Mouse (Mus musculus): ENCODE results near the gene Nol11.
"Not testable (repeated sequence)": the region's sequence is repeated elsewhere in the genome, so short reads cannot be mapped to it uniquely, and the experiment has no call there.

The Nol11 gene

DNA sequence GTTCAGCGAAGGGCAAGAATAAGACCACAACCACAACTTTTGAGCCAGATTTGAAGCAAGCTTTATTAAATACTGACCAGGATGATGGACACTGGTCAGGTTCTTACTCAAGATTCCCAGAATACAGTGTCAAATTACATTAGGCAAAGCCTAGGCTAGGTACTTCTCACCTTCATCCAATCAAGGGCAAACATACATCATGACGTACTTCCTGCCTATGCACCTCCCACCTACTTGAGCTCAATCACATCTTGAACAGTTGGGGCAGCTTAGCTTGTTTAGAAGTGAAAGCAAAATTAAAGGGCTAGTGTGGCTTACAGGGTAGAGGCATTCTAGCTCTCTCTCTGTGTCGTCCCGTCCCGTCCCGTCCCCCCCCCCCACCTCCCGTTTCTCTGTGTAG, 34.8 kb downstream of the Nol11 start:
- no peak for DNase-seq

DNA sequence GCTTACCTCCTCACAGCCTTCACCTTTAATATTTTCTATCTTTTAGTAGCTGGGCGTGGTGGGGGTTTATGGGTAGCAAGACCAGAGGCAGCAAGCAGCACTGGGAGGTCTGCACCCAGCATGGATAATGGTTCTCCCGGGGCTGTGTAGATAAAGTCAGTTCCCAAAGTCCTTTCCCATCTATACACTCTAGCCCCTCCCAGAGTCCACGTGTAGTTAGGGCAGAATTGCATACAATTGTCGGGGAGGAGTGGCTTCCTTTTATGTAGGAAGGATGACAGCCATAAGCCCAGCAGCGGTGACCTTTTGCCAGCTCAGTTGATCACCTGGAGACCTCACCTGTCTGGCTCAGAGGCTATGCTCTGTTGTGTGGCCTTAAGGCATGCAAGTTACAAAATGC, 35.5 kb downstream of the Nol11 start:
- DNase-seq = no peak

DNA sequence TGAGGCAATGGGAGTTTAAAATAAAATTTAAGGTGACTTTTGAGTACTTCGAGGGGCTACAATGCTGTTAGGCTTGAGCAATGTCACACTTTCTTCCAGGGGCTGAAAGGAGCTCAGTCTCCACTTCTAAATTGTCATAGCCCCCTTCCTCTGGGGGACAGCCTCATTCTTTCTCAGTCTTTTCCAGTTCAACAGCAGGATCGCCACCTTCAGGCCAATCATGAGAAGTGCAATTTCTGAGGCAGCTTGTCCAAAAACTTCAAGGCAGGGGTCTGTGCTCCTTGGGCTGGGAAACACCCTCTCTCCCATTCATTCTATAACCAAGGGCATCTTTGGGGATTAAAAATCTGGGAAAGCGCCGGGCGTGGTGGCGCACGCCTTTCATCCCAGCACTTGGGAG, 37.4 kb downstream of the Nol11 start:
- DNase-seq = peak; percentile 20

DNA sequence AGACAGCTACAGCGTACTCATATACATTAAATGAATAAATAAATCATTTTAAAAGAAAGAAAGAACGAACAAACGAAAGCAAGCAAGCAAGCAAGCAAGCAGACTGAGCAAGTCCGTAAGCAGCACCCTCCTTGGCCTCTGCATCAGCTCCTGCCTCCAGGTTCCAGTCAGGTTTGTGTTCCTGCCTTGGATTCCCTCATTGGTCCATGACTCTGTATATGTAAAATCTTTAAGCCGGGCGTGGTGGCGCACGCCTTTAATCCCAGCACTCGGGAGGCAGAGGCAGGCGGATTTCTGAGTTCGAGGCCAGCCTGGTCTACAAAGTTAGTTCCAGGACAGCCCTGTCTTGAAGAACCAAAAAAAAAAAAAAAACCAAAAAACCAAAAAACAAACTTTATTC, 45.2 kb downstream of the Nol11 start:
- not testable (repeated sequence) for DNase-seq

DNA sequence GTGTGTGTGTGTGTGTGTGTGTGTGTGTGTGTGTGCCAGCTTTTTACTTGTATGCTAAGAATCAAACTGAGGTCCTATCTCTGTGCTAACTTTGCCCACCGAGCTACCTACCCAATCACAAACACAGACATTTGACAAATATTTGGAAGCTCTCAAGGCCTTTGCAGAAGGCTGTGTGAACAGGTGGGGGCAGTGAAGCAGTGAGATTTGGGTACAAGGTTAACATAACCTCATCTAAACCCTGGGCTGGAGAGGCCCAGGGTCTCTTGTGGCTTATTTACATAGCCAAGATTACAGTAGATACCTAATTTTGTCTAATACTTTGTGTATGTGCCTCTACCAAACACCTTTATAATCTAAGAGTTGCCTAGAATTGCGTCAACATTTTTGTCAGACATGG, 46.8 kb downstream of the Nol11 start:
- DNase-seq = no peak

DNA sequence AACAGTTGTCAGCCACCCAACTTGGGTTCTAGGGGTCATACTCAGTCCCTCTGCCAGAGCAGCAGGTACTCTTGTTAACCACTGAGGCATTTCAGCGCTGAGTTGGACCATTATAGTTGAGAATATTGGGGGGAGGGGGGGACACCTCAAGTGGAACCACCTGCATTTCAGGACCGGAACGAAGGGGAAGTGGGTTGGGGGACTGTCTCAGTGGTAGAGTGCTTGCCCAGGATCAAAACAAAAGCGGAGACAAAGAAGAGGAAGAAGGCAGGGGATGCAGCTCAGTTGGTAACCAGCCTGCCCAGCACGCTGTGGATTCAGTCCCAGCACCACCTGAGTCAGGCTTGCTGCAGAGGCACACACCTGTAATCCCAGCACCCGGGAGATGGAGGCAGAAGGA, 48.4 kb downstream of the Nol11 start:
- no peak for DNase-seq

DNA sequence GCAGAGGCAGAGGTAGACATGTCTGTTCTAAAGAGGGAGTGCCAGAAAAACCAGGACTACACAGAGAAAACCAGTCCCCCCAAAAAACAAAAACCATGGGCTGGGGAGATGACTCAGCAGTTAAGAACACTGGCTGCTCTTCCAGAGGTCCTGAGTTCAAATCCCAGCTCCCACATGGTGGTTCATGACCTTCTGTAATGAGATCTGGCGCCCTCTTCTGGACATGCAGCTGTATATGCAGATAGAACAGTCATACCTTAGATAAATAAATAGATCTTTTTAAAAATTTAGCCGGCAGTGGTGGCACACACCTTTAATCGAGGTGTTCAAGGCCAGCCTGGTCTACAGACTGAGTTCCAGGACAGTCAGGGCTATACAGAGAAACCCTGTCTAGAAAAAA, 50.5 kb downstream of the Nol11 start:
- DNase-seq = no peak

DNA sequence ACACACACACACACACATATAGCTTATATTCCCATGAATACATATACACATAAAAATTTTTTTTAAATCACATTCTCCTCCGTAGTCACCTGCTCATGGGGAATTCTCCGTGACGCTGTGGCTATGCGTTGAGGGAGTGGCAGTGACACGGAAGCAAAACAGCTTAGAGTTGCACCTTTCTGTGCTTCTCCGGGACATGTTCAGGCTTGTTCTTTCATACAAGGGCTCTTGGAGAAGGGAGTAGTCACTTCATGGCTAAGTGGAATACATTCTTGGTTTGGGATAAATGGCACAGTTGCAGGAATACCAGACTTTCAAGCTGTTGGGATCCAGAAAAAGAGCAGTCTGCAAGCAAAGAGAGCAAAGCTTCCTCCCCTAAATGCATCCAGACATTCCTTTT, 51.6 kb downstream of the Nol11 start:
- DNase-seq = no peak

DNA sequence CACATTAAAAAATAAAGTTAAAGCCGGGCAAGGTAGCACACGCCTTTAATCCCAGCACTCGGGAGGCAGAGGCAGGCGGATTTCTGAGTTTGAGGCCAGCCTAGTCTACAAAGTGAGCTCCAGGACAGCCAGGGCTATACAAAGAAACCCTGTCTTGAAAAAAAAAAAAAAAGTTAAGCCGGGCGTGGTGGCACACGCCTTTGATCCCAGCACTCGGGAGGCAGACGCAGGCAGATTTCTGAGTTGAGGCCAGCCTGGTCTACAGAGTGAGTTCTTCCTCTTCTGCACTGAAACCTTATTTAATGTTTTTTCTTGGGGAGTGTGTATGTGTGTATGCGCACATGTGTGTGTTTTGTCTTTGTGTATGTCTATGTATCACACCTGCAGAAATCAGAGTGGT, 52.7 kb downstream of the Nol11 start:
- not testable (repeated sequence) for DNase-seq

DNA sequence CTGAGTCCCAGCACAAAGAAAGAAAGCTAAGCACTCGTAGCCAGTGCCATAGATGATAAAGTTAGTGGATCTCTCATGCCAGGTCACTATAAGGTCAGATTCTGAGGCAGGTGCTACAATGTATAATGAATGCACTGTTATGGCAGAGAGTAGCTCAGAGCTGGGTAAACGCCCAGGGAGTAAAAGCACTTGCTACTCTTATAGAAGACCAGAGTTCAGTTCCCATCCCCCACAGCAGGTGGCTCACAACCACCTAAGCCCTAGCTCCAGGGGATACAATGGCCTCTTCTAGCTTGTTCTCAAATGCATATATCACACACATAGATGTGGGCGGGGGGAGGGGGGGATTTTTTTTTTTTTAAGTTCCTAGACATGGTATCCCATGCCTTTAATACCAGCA, 53.4 kb downstream of the Nol11 start:
- no peak for DNase-seq

DNA sequence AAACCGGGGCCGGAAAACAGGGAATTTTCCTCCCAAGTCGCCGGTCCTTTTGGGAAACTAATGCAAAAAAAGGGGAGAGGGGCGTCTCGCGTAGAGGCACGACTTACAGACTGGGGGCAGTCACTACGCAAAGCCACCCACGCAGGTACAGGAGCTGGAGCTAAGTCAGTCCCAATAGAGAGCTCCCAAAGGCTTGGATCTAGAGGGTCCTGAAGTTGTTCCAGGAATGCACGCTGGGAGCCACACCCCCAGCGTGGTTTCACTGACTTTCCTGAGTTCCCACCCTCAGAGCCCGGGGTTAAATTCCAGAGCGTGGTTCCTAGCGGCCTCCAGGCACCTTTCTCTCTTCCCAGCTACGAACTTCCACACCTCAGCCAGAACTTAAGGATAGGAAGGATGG, 56.8 kb downstream of the Nol11 start:
- DNase-seq = peak; percentile 68

DNA sequence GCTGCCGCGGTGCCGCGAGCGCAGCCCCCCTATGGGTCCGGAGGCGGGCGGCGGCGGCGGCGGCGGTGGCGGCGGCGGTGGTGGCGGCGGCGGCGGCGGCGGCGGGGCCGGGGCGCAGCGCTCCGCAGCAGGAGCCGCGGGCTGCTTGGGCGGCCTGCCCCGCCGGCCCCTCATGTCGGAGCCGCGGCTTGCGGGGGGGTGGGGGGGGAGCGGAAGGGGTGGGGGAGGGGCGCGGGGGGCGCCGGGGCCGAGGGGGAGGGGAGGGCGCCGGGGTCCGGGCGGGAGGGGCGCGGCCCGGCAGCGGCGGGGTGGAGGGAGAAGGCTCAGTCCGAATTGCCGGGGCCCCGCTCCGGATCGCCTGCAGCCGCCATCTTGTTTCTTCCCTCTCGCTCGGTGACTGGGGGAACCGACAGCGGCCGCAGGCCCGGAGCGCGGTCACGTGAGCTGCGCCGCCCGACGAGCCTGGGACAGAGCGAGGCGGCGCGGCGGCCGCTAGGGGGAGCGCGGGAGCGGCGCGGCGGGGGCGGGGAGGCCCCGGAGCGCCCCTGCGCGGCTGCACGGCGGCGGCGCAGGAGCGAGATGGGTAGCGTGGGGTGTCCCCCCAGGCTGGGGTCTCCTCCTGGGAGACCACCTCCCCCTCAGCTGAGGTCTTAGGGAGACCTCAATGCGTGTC, 57.3 kb downstream of the Nol11 start, which contains the start of gene Bptf:
TSS of gene Bptf (minus strand) at position 379 of the 673 bp plus-strand sequence.
- DNase-seq = peak; percentile 93

DNA sequence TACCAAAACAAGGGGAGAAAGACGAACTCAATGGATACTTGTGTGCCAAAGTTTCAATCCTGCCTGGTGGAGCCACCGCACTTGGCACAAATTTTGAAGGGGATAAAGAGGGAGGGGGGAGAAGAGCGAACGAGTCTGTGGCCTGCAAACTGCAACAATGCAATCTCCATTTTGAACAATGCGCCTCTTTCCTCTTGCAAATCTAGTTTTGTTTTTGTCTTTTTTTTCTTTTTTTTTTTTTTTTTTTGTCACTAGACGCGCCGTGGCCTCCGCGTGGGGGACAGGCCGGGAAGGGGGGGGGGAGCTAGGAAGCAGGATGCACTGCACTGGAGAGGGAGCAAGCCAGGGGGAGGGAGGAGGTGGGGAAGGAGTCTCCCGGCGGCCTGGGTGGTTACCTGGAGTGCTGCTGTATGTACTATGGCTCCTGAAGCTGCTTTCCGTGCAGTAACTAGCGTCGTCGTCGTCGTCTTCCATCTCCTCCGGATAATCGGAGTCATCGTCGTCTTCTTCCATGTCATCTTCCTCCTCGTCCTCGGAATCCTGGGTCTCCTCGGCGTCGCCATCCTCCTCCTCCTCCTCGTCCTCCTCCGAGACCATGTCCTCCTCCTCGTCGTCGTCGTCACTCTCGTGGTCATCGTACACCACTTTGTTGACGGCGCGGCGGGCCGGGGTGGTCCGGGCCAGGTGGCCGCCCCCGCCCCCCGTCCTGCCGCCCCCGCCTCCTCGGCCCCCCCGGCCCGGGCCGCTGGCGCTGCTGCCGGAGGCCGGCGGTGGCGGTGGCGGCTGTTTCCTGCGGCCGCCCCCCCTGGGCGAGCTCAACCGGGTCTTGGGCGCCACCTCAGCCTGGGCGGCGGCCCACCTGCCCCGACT, 58.1 kb downstream of the Nol11 start:
- peak; percentile 80 for DNase-seq

DNA sequence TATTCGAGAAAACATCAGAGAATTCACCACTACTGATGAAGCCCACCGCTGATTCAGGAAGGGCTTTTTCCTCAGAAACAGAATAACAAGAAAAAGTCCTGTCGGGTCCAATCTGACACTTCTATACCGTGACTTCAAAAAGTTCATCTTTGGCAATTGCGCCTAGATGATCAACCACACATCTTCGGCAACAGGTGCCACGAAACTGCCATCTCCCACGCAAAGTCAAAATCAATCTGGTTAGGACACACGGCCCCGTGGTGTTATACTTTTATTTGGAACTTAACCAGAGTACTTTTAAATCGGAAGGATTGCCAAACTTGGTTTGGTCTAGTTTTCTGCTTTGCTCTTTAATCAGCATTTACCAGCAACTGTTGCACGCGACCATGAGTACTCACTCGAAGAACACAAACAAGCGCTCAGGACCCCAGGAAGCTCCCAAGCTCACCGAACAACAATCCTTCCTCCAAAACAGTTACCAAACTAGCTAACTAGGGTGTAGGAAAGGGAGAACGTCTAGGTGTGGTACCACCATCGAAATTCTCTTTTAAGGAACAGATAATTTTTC, 58.9 kb downstream of the Nol11 start:
- DNase-seq = no peak

DNA sequence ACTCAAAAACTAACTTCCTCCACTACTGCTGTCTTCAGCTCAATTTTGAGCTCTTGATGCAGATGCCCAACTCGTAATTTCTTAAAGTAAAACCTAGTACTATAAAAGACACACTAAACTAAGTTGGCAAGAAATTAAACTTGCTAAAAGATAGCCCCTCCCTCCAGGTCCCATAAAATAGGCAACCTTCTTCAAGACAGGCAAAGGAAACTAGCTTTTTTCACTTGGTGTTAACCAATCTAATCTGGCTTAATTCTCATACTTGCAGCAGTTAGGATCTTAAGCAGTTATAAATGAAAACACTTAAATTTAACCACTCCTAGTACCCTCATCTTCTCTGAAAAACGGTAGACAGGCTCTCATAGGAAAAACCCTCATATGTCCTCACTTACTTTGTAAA, 59.5 kb downstream of the Nol11 start:
- no peak for DNase-seq

DNA sequence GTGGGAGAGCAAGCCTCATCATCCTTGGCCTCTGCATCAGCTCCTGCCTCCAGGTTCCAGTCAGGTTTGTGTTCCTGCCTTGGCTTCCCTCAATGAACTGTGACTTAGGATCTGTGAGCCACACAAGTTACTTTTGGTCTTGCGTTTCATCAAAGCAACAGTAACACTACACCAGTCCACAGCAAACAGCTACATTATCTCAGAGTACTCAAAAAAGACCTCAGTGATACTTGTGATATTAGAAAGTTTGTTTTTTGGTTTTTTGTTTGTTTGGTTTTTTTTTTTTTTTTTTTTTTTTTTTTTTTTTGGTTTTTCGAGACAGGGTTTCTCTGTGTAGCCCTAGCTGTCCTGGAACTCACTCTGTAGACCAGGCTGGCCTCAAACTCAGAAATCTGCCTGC, 62.5 kb downstream of the Nol11 start:
- DNase-seq = not testable (repeated sequence)

DNA sequence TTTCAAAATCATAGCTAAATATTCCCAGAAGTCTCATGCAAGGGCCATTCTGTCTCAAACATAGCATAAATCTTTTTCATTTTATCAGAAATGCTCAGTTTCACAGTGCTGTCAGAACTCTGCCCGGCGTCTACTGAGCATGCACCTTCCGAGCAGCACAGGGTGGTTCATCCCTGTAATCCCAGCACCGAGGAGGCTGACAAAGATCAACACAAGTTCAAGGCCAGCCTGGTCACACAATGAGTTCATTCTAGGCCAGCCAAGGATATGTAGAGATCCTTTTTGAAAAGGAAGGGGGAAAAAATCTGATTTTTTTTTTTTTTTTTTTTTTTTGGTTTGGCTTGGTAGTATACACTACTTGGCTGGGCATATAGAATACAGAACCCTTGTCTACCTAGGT, 64.2 kb downstream of the Nol11 start:
- no peak for DNase-seq

DNA sequence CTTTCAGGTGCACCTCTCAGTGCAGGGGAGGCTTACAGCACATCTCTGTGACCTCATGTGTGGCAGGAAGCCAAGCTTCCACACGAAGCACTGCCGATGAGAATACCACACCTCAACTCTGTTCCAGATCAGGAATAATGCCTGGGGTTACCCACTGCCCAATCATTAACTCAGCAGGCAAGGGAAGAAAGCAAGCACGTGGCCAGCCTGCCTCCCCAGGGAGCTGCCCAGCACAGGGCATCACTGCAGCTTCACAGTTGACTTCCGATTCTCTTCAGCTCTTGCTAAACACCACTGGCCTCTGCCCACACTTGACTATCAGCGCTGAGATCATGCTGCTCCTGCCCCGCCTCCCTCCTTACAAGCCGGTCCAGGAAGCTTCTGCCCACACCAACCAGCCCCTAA, 64.9 kb downstream of the Nol11 start:
- peak; percentile 86 for DNase-seq

DNA sequence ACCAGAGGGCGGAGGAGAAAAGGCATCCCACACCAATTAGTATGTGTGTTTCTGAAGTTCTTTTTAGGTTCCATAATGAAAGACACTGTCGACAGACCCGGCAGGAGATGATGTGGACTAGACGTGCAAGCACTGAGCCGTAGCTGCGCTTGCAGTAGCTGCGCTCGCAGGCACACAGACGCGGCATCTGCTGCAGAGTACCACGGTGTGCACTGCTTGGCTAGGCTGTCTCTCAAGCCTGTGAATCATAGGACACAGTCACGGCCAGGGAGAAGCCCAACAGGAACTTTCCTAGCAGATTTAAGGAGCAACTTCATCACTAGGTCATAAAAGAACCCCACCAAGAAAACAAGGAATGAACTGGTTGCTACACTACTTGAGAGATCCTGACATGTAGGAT, 71.4 kb downstream of the Nol11 start:
- DNase-seq = no peak

Data from kidney, postnatal 14 days (tissue).